Mouse (Mus musculus) testis, adult 2 months (tissue): ENCODE measurements around the gene Six6. TPM values are rescaled to one million over a fixed set of nuclear protein-coding genes. Genes with fewer than 3 reads are reported as not detected.

Source experiments
- H3K27ac ChIP-seq: fragments of 200-500 bp; 2 replicates; pipeline ENCODE4 v1.5.1; 2012; ENCODE audit warnings: low read depth, low read length; ENCODE audit not compliant: control insufficient read depth, insufficient read depth
- H3K27me3 ChIP-seq: fragments of 200-500 bp; 2 replicates; pipeline ENCODE4 v1.6.1; 2012; ENCODE audit warnings: mild to moderate bottlenecking, low read length, moderate library complexity; ENCODE audit not compliant: control insufficient read depth, insufficient read depth
- H3K36me3 ChIP-seq: fragments of 200-500 bp; 2 replicates; pipeline ENCODE4 v1.6.1; 2012; ENCODE audit warnings: mild to moderate bottlenecking, low read length; ENCODE audit not compliant: control insufficient read depth, insufficient read depth
- H3K4me1 ChIP-seq: fragments of 200-500 bp; 2 replicates; pipeline ENCODE4 v1.6.1; 2012; ENCODE audit warnings: low read length; ENCODE audit not compliant: control insufficient read depth, insufficient read depth
- H3K4me3 ChIP-seq: fragments of 200-500 bp; 2 replicates; pipeline ENCODE4 v1.5.1; 2012; ENCODE audit warnings: low read depth, mild to moderate bottlenecking, low read length, moderate library complexity, mixed read lengths; ENCODE audit not compliant: control insufficient read depth
- CTCF ChIP-seq: fragments of 200-500 bp; IDR thresholded peaks from 2 replicates; pipeline ENCODE4 v1.5.1; 2012; ENCODE audit warnings: low read depth, mild to moderate bottlenecking, inconsistent platforms, low read length, moderate library complexity; ENCODE audit not compliant: control insufficient read depth, insufficient read depth, insufficient replicate concordance
- POLR2A ChIP-seq: fragments of 200-500 bp; IDR thresholded peaks from 2 replicates; pipeline ENCODE4 v1.6.1; 2012; ENCODE audit warnings: low read depth, mild to moderate bottlenecking, inconsistent platforms, low read length, moderate library complexity; ENCODE audit not compliant: control insufficient read depth
- polyA plus RNA-seq: library from polyadenylated mRNA; depleted of rRNA; stranded (reverse); fragments of >200 nt; gene quantifications from 2 replicates; pipeline ENCODE4 v1.2.3, GENCODE M21; 2012

Six6 gene
- polyA plus RNA-seq, 1 experiment = not detected

DNA sequence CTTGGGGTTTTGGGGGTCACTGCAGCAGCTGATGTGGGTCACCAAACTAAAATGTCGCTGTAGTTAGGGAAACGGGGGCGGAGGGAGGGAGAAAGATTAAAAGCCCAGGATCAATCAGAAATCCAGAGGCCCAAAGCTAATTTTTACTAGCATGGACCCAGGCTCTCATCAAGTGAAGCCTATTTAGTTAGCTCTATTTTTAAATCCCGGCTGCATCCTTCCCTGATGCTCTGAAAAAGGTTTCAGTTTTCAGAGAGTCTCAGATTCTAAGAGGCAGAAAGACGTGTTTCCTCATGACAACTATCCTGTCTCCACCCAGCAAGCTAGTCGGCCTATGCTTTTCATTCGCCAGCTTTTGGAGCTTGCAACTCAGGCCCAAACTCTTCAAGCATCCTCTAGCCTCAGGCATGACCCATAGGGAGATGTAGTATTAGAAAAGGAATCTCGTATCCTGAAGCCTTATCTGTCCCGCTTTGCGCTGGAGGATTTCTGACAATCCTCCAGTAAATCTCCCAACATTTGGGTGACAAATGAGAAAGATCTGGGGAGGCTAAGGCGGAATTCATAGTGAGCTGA, 1.2 kb downstream of the Six6 start:
- Histone ChIP-seq H3K36me3 (no peaks in the 10 kb centered on the region), H3K27ac (no peak overlapping the region), H3K4me3 (no peak overlapping the region), H3K27me3 (peaks cover 23% of the 10 kb centered on the region), H3K4me1 (peaks cover 5% of the 10 kb centered on the region; the same call in 1 of the 2 replicates)
- no peak for TF ChIP-seq POLR2A
- TF ChIP-seq CTCF = no peak

DNA sequence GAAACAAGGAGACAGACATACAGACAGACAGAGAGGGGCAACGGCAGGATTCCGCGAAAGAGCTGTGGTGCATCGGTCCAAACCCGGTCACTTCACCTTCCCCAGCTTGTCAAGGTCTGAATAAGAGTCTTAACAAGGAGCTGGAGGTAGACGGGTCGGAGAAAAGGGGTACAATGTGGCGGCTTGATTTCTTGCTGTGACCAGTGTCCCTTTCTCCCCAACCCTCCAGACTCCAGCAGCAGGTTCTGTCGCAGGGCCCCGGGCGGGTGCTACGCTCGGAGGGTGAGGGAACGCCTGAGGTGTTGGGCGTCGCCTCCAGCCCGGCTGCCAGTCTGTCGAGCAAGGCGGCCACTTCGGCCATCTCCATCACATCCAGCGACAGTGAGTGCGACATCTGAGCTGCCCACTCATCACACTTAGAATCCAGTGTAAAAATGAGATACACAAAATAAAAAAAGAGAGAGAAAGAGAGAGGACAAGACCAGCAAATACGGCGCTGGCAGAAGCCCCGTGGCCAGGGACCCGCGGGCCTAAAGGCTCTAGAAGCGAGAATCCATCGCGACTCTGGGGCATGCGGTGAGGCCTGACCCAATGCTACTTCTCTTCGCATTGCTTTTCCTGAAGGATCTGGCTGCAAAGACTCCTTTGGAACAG, 1.8 kb downstream of the Six6 start:
- Histone ChIP-seq H3K27ac (no peak overlapping the region), H3K4me3 (no peak overlapping the region), H3K4me1 (peaks cover 5% of the 10 kb centered on the region; the same call in 1 of the 2 replicates), H3K36me3 (no peaks in the 10 kb centered on the region), H3K27me3 (peaks cover 23% of the 10 kb centered on the region)
- TF ChIP-seq CTCF = no peak
- TF ChIP-seq POLR2A = no peak

DNA sequence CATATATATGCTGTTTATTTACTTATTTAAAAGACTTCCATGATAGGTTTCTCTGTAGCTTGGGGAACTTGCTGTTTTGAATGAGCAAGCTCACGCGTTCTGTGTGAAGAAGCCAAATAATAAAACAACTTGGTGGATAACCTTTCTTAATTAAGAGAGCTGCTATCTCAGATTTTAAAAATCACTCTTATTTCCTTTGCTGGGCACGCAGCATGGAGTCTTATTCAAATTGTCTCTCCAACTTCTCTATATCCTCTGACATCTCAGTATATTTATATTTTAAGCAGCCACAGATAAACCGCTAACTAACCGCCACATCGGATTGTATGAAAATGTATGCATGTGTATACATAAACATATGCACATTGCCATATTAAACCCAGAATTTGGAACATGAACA, 2.5 kb downstream of the Six6 start:
- Histone ChIP-seq H3K4me1 (peaks cover 5% of the 10 kb centered on the region; the same call in 1 of the 2 replicates), H3K36me3 (no peaks in the 10 kb centered on the region), H3K4me3 (no peak overlapping the region), H3K27me3 (peaks cover 22% of the 10 kb centered on the region), H3K27ac (no peak overlapping the region)
- TF ChIP-seq POLR2A (no peak), CTCF (no peak)

DNA sequence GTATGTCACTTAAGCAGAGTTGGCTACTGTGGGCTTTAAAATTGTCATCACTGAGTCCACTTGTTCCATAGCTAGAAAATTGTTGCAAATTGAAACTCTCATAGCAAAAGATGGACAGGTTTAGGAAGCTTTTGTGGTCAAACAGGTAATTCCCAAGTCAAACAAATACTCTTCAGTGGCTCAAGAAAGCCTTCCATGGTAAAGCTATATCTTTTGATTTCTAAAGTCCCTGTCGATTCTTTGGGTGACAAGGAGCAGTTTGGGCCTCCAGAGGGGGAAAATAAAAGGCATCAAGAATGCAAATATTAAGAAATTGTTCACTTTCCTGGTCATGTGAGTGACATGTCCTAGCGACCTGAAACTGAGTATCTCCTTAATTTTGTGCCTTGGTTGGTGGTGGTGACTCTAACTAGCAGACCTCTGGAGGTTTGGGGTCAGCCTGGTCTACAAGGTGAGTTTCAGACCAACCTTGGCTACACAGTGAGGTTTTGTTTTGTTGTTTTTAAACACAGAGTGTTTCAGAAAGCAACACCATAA, 4.0 kb downstream of the Six6 start:
- H3K4me1 ChIP-seq = peaks cover 5% of the 10 kb centered on the region; the same call in 1 of the 2 replicates
- H3K4me3 ChIP-seq = no peak overlapping the region
- TF ChIP-seq CTCF (no peak), POLR2A (no peak)
- H3K36me3 ChIP-seq = no peaks in the 10 kb centered on the region
- H3K27me3 ChIP-seq = peaks cover 12% of the 10 kb centered on the region
- no peak overlapping the region for H3K27ac ChIP-seq

DNA sequence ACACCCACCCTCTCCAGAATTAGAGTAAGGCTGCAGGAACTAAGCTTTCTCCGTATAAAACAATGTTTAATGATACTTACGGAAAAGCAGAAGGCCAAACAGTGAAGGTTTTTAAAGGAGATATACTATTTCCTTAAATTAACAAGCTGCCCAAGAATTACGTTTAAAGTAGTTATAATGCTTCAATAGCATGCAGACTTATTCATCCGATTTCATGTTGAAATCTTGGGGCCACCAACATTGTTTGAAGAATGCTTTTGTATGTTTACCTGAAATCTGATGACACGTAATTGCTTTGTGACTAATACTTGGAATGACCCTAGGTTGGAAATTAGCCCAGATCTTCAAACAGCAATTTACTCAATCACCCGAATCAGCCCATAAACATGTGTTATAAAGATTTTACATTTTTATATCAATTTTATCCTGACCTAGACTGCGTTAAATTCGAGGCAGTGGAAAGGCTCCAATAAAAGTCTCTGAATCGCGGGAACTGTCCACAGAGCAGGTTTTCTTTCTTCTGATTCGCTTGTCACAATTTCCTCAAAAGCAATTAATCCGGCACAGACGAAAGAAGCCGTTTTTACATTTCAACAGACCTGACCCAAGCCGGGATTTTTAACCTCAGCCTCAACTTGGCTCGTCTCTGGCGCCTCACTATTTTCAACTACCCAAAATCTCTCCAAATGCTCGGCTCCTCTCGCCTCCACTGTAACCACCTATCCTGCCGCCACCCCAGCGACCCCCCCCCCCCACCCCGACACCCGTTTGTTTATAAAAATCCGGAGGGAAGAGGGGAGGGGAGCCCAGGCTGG, 4.9 kb downstream of the Six6 start:
- no peak overlapping the region for H3K27ac ChIP-seq
- no peak for TF ChIP-seq POLR2A
- no peak for TF ChIP-seq CTCF
- peaks cover 11% of the 10 kb centered on the region for H3K27me3 ChIP-seq
- H3K36me3 ChIP-seq = no peaks in the 10 kb centered on the region
- no peak overlapping the region for H3K4me3 ChIP-seq
- peaks cover 5% of the 10 kb centered on the region; the same call in 1 of the 2 replicates for H3K4me1 ChIP-seq

DNA sequence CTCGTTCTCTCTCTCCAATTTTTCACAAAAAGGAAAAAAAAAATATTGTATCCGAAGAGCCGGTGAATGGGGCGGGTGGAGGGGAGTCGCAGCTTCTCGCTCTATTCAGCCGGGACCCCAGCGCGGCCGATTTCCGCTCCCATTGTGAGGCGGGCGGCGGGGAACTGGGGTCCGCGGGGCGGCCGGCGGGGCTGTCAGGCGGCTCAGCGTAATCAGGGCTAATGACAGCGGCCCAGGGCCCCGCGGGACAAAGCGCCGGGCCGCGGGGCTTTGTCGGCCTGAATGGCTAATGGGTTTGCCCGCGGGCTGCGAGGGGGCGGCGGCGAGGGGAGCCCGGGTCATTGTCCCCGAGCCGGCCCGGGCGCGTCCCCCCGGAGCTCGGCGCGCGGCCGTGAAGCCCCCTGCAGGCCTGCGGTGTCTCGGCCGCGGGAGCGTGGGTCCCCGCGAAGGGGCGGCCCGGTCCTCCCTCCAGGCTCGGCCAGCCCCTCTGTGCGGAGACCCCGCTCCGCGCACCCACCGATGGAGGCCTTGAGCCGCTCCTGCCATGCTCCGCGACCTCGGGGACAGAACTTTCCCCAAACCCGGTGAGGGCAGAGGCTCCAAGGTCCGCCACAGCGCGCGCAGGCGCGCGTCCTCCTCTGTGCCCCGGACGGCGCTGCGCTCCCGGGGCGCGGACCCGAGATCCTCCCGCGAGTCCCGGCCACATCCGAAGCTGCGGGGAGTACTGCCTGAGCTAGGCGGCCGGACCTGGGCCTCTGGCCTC, 5.8 kb downstream of the Six6 start:
- peak overlapping the region; percentile 74 for H3K4me3 ChIP-seq
- peaks cover 11% of the 10 kb centered on the region for H3K27me3 ChIP-seq
- H3K27ac ChIP-seq = no peak overlapping the region
- H3K36me3 ChIP-seq = no peaks in the 10 kb centered on the region
- no peak for TF ChIP-seq POLR2A
- TF ChIP-seq CTCF = no peak
- peaks cover 5% of the 10 kb centered on the region; the same call in 1 of the 2 replicates for H3K4me1 ChIP-seq
